Mouse (Mus musculus) hindbrain, embryonic 11.5 days (tissue): ENCODE measurements around the gene 2410137M14Rik. TPM values are rescaled to one million over a fixed set of nuclear protein-coding genes. Genes with fewer than 3 reads are reported as not detected.

Source experiments
- ATAC-seq: fragments of 200-750 bp; cut with Nextera tagmentation; 2 replicates; pipeline ENCODE4 v1.8.0; 2017; ENCODE audit warnings: mild to moderate bottlenecking, moderate TSS enrichment, moderate library complexity; ENCODE audit not compliant: low FRiP score
- DNase-seq: peaks from one replicate; pipeline ENCODE4 v3.0.0-alpha.2; 2015; ENCODE audit warnings: low spot score
- H3K27ac ChIP-seq: fragments of 300-500 bp; sonication (generic); 2 replicates; pipeline ENCODE4 v1.5.1; 2014; ENCODE audit warnings: mild to moderate bottlenecking, low read depth, low read length
- H3K27me3 ChIP-seq: fragments of 300-500 bp; sonication (generic); 2 replicates; pipeline ENCODE4 v1.6.1; 2014; ENCODE audit warnings: mild to moderate bottlenecking, low read length, moderate library complexity, mixed read lengths; ENCODE audit not compliant: control insufficient read depth, insufficient read depth
- H3K36me3 ChIP-seq: fragments of 300-500 bp; sonication (generic); 2 replicates; pipeline ENCODE4 v1.6.1; 2014; ENCODE audit warnings: mild to moderate bottlenecking, low read length, moderate library complexity, mixed read lengths; ENCODE audit not compliant: control insufficient read depth, insufficient read depth
- H3K4me1 ChIP-seq: fragments of 300-500 bp; sonication (generic); replicated peaks from 2 replicates; pipeline ENCODE4 v1.6.1; 2014; ENCODE audit warnings: low read length, mixed read lengths; ENCODE audit not compliant: control insufficient read depth, insufficient read depth
- H3K4me2 ChIP-seq: fragments of 300-500 bp; sonication (generic); replicated peaks from 2 replicates; pipeline ENCODE4 v1.6.1; 2014; ENCODE audit warnings: mild to moderate bottlenecking, low read depth, low read length
- H3K4me3 ChIP-seq: fragments of 300-500 bp; sonication (generic); 2 replicates; pipeline ENCODE4 v1.5.1; 2014; ENCODE audit warnings: low read depth, low read length
- H3K9ac ChIP-seq: fragments of 300-500 bp; sonication (generic); 2 replicates; pipeline ENCODE4 v1.6.1; 2014; ENCODE audit warnings: low read depth, low read length
- H3K9me3 ChIP-seq: fragments of 300-500 bp; sonication (generic); 2 replicates; pipeline ENCODE4 v1.6.1; 2016; ENCODE audit warnings: low read length; ENCODE audit not compliant: control insufficient read depth
- WGBS: fragments of 180-500 bp; shearing (Covaris S2); extraction: QIAGEN DNeasy Blood & Tissue Kit; methylation state at CpG from one replicate; pipeline ENCODE4 v1.1.7; 2014; 5-methylcytosine and 5-hydroxymethylcytosine counted together
- polyA plus RNA-seq: library from polyadenylated mRNA; unstranded; fragments of >200 nt; fragmentation: Nextera tagmentation; extraction: Ambion mirVana; gene quantifications from 2 replicates; pipeline ENCODE4 v1.2.1, GENCODE M21; 2014

The 2410137M14Rik gene
- polyA plus RNA-seq, 1 experiment from 2014 or later = not detected

GRCm38 (mm10) chr17:36966875-36967274, 14.2 kb downstream of the 2410137M14Rik start:
- DNase-seq (no peak), ATAC-seq (no peak)
- no peaks in the 10 kb centered on the region for H3K27me3 ChIP-seq
- H3K27ac ChIP-seq = no peak overlapping the region
- 75% methylated on average over 1 of the region's 1 CpGs for WGBS
- H3K4me3 ChIP-seq = no peak overlapping the region
- H3K4me2 ChIP-seq = no peak overlapping the region
- no peaks in the 10 kb centered on the region for H3K9me3 ChIP-seq
- H3K4me1 ChIP-seq = no peaks in the 10 kb centered on the region
- H3K36me3 ChIP-seq = no peaks in the 10 kb centered on the region
- no peak overlapping the region for H3K9ac ChIP-seq

GRCm38 (mm10) chr17:36961125-36961524, 19.9 kb downstream of the 2410137M14Rik start:
- no peak for DNase-seq
- no peaks in the 10 kb centered on the region for H3K27me3 ChIP-seq
- no peak overlapping the region for H3K4me2 ChIP-seq
- no peak for ATAC-seq
- H3K4me1 ChIP-seq = no peaks in the 10 kb centered on the region
- no peak overlapping the region for H3K9ac ChIP-seq
- no peaks in the 10 kb centered on the region for H3K36me3 ChIP-seq
- no peak overlapping the region for H3K27ac ChIP-seq
- H3K9me3 ChIP-seq = no peaks in the 10 kb centered on the region
- H3K4me3 ChIP-seq = no peak overlapping the region
- WGBS = 84% methylated on average over 1 of the region's 1 CpGs

DNA sequence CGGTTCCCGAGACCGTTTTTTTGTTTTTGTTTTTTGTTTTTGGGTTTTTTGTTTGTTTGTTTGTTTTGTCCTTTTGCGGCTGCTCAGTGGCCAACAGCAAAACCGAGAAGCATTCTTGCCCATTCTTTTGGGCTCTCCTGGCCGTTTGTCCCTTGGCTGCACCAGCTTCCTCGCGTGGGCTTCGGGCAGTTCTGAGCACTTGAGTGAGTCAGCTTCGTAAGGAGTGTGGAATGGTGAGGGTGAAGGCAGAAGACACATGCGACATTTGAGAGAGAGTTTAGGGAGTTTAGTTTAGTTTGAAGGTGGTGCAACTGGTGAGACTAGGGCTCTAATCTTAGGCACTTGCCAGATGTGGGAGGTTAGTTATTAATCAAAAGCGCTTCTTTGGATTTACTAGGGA, 22.2 kb downstream of the 2410137M14Rik start:
- H3K36me3 ChIP-seq = no peaks in the 10 kb centered on the region
- H3K4me3 ChIP-seq = peak overlapping the region; percentile 53
- H3K9me3 ChIP-seq = no peaks in the 10 kb centered on the region
- ATAC-seq (peak; percentile 10; the same call in 1 of the 2 replicates), DNase-seq (no peak)
- WGBS = 10% methylated on average over 12 of the region's 12 CpGs
- no peaks in the 10 kb centered on the region for H3K4me1 ChIP-seq
- no peak overlapping the region for H3K27ac ChIP-seq
- peak overlapping the region; percentile 63 for H3K9ac ChIP-seq
- peak overlapping the region; percentile 61 for H3K4me2 ChIP-seq
- H3K27me3 ChIP-seq = no peaks in the 10 kb centered on the region

DNA sequence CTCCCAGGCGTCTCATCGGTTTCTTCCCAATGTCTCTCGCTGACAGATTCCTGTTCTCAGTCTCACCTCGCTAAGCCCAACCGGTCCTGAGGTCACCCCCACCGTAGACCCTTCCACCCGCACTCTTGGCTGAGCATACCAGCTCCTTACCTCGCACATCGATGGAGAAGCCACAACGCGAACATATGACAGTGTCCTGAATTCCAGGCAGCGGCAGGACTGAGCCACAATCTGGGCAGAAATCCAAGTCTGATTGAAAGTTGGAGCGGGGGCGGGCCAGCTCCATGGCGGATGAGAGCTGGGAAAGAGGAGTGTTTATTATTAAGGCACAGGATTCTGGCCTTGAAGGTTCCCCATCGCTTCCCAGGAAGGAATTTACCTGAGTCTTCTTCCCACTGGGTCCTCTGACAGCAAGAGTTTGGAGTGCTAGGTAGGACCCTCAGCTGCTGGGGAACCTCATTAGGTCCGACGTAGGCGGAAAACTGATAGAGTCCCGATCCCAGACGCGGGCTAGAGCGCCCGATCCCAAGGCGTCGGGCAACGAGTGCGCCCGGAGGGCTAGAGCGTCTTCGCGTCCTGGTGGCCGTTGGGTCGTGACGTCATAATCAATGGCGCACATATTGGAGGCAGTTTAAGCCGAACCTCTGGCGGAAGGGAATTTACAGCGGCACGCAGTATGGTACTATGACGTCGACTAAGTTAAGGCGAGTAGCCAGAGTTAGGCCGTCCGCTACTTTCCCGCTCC, 22.9 kb downstream of the 2410137M14Rik start, which contains the start of the genes Znrd1 and Znrd1as:
Gene Znrd1 (minus strand): TSS at position 561 of the 745 bp plus-strand sequence.
Gene Znrd1as (plus strand): TSS at position 594 of the 745 bp plus-strand sequence.
- peak; percentile 97 for ATAC-seq
- Histone ChIP-seq H3K4me1 (no peaks in the 10 kb centered on the region), H3K4me3 (peak within 1 kb of the TSS; percentile 53), H3K27me3 (no peaks in the 10 kb centered on the region), H3K27ac (0 out of 2 replicates have a peak within 1 kb of the TSS, but pooled peaks have one; percentile 25), H3K4me2 (peak within 1 kb of the TSS; percentile 61), H3K9me3 (no peaks in the 10 kb centered on the region), H3K36me3 (no peaks in the 10 kb centered on the region), H3K9ac (peak within 1 kb of the TSS; percentile 63)
- WGBS = under 1% methylated on average over 46 of the region's 46 CpGs
- DNase-seq = peak; percentile 99

DNA sequence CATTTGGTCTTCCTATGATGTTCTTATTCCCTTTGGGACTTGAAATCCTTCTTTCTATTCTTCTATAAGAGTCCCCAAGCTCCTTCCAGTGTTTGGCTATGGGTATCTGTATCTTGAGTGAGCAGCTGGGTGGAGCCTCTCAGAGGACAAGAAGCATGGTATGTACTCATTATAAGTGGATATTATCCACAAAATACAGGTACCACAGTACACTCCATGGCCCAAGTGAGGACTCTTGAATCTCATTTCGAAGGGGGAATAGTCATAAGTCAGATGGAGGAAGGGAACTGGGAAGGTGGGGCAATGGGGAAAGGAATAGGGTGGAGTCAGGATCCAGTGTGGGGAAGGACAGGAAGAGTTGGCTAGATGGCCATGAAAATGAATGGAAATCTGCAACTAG, 28.0 kb downstream of the 2410137M14Rik start:
- H3K27ac ChIP-seq = no peak overlapping the region
- no peaks in the 10 kb centered on the region for H3K36me3 ChIP-seq
- H3K9ac ChIP-seq = no peak overlapping the region
- no peaks in the 10 kb centered on the region for H3K9me3 ChIP-seq
- ATAC-seq (no peak), DNase-seq (no peak)
- no peaks in the 10 kb centered on the region for H3K27me3 ChIP-seq
- H3K4me2 ChIP-seq = no peak overlapping the region
- H3K4me1 ChIP-seq = no peaks in the 10 kb centered on the region
- 91% methylated on average over 1 of the region's 1 CpGs for WGBS
- H3K4me3 ChIP-seq = no peak overlapping the region

DNA sequence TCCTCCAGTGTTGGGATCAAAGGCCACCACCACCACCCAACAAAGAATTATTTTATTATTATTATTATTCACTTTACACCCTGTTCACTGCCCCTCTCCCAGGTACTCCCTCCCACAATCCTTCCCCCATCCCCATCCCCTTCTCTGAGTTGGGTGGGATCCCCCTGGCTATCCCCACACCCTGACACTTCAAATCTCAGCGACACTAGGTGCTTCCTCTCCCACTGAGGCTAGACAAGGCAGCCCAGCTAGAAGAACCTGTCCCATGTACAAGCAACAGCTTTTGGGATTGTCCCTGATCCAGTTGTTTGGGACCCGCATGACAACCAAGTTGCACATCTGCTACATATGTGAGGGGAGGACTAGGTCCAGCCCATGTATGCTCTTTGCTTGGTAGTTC, 28.4 kb downstream of the 2410137M14Rik start:
- ATAC-seq = no peak
- H3K4me3 ChIP-seq = no peak overlapping the region
- H3K9ac ChIP-seq = no peak overlapping the region
- no peaks in the 10 kb centered on the region for H3K27me3 ChIP-seq
- no peaks in the 10 kb centered on the region for H3K9me3 ChIP-seq
- H3K36me3 ChIP-seq = no peaks in the 10 kb centered on the region
- WGBS = 88% methylated on average over 2 of the region's 2 CpGs
- no peak for DNase-seq
- no peak overlapping the region for H3K4me2 ChIP-seq
- H3K4me1 ChIP-seq = no peaks in the 10 kb centered on the region
- no peak overlapping the region for H3K27ac ChIP-seq

DNA sequence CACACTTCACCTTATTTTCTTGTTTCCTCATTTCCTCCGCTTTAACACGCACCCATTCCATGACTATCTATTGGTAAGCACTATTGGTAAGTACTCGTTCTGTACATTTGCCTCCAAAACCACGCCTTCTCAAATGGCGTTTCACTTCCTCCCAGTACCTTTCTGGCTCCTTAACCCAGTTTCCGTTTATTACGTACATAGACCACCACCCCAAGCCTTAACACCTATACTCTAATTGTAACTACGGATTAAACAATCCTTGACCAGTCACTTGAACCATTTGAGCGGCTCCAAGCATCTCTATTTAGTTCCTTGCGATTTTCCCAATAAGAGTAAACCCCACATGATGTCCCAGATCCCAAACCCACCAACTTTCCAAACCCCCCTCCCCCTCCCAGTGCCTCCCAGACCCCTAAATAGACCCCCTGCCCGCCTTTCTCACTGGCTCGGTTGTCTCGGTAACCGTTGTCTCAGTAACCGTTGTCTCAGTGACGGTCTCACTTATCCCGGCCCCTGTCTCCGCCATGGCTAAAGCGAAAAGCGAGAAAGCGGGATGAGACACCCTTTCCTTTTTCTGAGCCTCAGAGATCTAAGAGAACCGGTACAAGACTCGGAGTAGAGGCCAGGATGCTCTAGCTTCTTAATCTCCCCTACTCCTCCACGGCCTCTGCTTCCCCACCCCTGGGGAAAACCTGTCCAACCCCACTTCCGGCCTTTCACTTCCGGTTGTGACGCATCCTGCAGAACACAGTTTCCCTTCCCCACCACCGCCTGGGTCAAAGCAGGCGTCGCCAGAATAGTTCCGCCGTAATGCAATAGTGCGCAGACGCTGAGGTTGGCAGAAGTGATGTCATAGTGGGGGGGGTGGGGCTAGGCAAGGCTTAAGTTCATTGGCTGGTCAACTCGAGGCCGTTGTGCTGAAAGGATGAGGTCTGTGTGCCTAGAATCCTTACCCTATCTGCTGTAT, 29.8 kb downstream of the 2410137M14Rik start, which contains the start of gene Ppp1r11:
Gene Ppp1r11 (minus strand): TSS at position 761 of the 967 bp plus-strand sequence.
- WGBS = 2% methylated on average over 36 of the region's 36 CpGs
- Histone ChIP-seq H3K36me3 (no peaks in the 10 kb centered on the region), H3K4me1 (no peaks in the 10 kb centered on the region), H3K27ac (peak within 1 kb of the TSS; percentile 86), H3K9me3 (no peaks in the 10 kb centered on the region), H3K4me3 (peak within 1 kb of the TSS; percentile 68), H3K27me3 (no peaks in the 10 kb centered on the region), H3K9ac (peak within 1 kb of the TSS; percentile 75), H3K4me2 (peak within 1 kb of the TSS; percentile 57)
- ATAC-seq = peak; percentile 95
- DNase-seq = peak; percentile 97

DNA sequence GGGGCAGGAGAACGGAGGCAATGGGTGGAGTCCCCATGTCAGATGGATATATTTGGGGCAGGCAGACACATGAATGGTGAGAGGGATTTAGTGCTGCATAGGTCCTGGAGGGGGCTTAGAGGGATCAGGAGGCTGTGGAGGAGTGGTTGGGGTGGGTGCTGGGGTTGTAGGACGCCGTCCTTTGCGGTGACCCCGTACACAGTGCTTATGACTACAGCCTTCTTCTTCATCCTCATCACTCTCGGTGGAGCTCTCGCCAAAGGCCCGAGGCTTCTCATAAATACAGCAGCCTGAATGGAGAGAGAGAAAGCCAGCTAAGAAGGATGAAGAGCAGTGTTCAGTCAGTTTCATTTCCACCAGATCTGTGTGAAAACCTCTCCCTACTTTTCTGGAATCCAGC, 31.8 kb downstream of the 2410137M14Rik start:
- no peak overlapping the region for H3K27ac ChIP-seq
- no peak for ATAC-seq
- WGBS = 92% methylated on average over 8 of the region's 8 CpGs
- no peak for DNase-seq
- H3K9me3 ChIP-seq = no peaks in the 10 kb centered on the region
- H3K27me3 ChIP-seq = peaks cover 12% of the 10 kb centered on the region
- H3K36me3 ChIP-seq = no peaks in the 10 kb centered on the region
- no peak overlapping the region for H3K4me3 ChIP-seq
- no peak overlapping the region for H3K4me2 ChIP-seq
- no peaks in the 10 kb centered on the region for H3K4me1 ChIP-seq
- no peak overlapping the region for H3K9ac ChIP-seq
